Mouse (Mus musculus) hindbrain, embryonic 15.5 days (tissue): ENCODE measurements around the gene Cldn9. TPM values are rescaled to one million over a fixed set of nuclear protein-coding genes. Genes with fewer than 3 reads are reported as not detected.

ENCODE experiments used
- ATAC-seq: fragments of 200-750 bp; cut with Nextera tagmentation; 2 replicates; pipeline ENCODE4 v1.8.0; 2017; ENCODE audit warnings: low read depth, moderate number of reproducible peaks, moderate TSS enrichment; ENCODE audit not compliant: low FRiP score
- H3K27ac ChIP-seq: fragments of 300-500 bp; sonication (generic); replicated peaks from 2 replicates; pipeline ENCODE4 v1.5.1; 2015; ENCODE audit warnings: mild to moderate bottlenecking, inconsistent platforms
- H3K27me3 ChIP-seq: fragments of 300-500 bp; sonication (generic); 2 replicates; pipeline ENCODE4 v1.6.1; 2015; ENCODE audit warnings: control low read depth, inconsistent platforms
- H3K36me3 ChIP-seq: fragments of 300-500 bp; sonication (generic); 2 replicates; pipeline ENCODE4 v1.6.1; 2015; ENCODE audit warnings: control low read depth, inconsistent platforms
- H3K4me1 ChIP-seq: fragments of 300-500 bp; sonication (generic); replicated peaks from 2 replicates; pipeline ENCODE4 v1.6.1; 2015; ENCODE audit warnings: control low read depth, inconsistent platforms
- H3K4me2 ChIP-seq: fragments of 300-500 bp; sonication (generic); 2 replicates; pipeline ENCODE4 v1.6.1; 2015; ENCODE audit warnings: moderate library complexity, mild to moderate bottlenecking, inconsistent platforms
- H3K4me3 ChIP-seq: fragments of 300-500 bp; sonication (generic); 2 replicates; pipeline ENCODE4 v1.5.1; 2015; ENCODE audit warnings: mild to moderate bottlenecking, inconsistent platforms
- H3K9ac ChIP-seq: fragments of 300-500 bp; sonication (generic); 2 replicates; pipeline ENCODE4 v1.6.1; 2015; ENCODE audit warnings: inconsistent platforms
- H3K9me3 ChIP-seq: fragments of 300-500 bp; sonication (generic); 2 replicates; pipeline ENCODE4 v1.6.1; 2016; ENCODE audit warnings: control low read depth, inconsistent platforms
- WGBS: fragments of 180-500 bp; shearing (Covaris S2); methylation state at CpG from one replicate; pipeline ENCODE4 v1.1.7; 2015; 5-methylcytosine and 5-hydroxymethylcytosine counted together
- polyA plus RNA-seq: library from polyadenylated mRNA; unstranded; fragments of >200 nt; fragmentation: Nextera tagmentation; extraction: Ambion mirVana; gene quantifications from 2 replicates; pipeline ENCODE4 v1.2.1, GENCODE M21; 2015

Cldn9 gene
- polyA plus RNA-seq, 1 experiment from 2014 or later = 1.8 TPM

DNA sequence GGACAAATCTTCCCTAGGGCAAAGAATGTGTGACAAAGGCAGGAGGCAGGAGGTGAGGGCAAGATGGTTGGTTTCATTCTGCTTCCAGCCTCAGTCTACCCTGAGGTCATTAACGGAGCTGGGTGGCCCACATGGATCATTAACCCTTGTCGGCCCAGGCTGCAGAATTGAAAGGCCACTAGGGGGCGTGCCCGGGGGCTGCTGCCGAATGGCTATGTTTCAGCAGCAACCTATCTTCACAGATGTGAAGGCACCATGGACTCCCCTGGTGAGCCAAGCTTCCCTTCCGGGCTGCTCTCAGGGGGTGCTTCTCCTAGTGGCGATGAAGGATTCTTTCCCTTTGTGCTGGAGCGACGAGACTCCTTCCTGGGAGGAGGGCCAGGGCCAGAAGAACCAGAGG lies 22.3 kb downstream of the Cldn9 start:
- ATAC-seq = no peak
- H3K4me1 ChIP-seq = peaks cover 6% of the 10 kb centered on the region; the same call in 1 of the 2 replicates
- H3K4me3 ChIP-seq = no peak overlapping the region
- H3K27me3 ChIP-seq = peaks cover 49% of the 10 kb centered on the region
- H3K9ac ChIP-seq = no peak overlapping the region
- no peak overlapping the region for H3K27ac ChIP-seq
- 5% methylated on average over 9 of the region's 9 CpGs for WGBS
- no peaks in the 10 kb centered on the region for H3K36me3 ChIP-seq
- H3K9me3 ChIP-seq = no peaks in the 10 kb centered on the region
- no peak overlapping the region for H3K4me2 ChIP-seq

DNA sequence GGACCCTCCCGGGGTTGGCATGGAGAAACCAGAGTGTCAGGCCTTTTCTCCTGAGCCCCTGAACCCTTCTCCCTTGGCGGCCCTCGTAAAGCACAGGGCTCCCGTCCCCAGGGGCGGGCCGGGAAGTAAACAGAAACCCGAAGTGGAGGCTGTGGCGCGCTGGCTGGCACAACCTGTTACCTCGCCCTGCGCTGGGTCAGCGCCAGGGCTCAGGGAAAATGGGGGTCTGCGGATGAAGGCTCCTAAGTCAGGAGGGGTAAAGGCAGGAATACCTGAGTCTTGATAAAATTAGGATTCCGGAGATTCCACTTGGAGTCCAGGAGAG lies 23.0 kb downstream of the Cldn9 start:
- Histone ChIP-seq H3K27ac (no peak overlapping the region), H3K4me3 (0 out of 2 replicates have a peak overlapping the region, but pooled peaks have one; percentile 4), H3K4me1 (peaks cover 6% of the 10 kb centered on the region; the same call in 1 of the 2 replicates), H3K27me3 (peaks cover 49% of the 10 kb centered on the region), H3K4me2 (no peak overlapping the region), H3K9me3 (no peaks in the 10 kb centered on the region), H3K36me3 (no peaks in the 10 kb centered on the region), H3K9ac (no peak overlapping the region)
- ATAC-seq = no peak
- 4% methylated on average over 14 of the region's 14 CpGs for WGBS

DNA sequence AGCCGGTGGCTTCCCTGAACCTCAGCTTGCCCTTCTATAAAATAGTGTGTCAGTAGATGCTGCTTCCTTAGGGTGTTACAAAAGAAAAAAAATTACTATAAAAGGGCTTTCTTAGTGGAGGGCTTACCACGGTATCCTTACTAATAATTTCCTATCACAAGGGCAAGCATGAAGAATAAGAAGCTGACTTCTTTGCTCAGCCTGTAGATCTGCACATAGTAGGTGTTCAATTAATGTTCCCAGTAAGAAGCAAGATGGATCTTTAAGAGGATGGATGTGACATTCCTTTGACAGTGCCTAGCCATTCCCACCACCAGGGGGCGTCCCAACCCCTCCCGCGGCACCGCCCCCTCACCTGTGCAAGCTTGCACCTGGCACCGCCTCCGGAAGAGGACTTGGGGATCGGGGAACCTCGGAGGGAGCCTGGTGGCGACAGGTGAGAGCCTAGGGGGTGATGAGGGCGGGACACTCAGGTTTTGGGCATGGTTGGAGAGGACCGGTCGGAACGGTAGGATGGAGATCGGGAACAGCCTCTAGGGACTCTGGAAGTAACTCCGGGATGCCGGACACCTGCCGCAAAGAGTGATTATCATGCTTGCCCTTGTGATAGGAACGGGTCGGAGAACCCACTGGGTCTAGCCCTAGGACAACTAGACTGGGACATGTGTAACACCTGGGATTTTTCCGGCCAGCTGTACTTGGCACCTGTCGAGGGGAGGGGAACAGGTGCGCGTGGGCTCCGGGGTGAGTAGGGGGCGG lies 23.5 kb downstream of the Cldn9 start, which contains the start of gene Bicdl2:
TSS of gene Bicdl2 (plus strand) at position 390 of the 759 bp plus-strand sequence.
- Histone ChIP-seq H3K27me3 (peaks cover 49% of the 10 kb centered on the region), H3K9me3 (no peaks in the 10 kb centered on the region), H3K9ac (no peak within 1 kb of the TSS), H3K36me3 (no peaks in the 10 kb centered on the region), H3K27ac (no peak within 1 kb of the TSS), H3K4me2 (no peak within 1 kb of the TSS), H3K4me1 (peaks cover 6% of the 10 kb centered on the region; the same call in 1 of the 2 replicates), H3K4me3 (0 out of 2 replicates have a peak within 1 kb of the TSS, but pooled peaks have one; percentile 4)
- WGBS = 6% methylated on average over 27 of the region's 27 CpGs
- ATAC-seq = no peak

DNA sequence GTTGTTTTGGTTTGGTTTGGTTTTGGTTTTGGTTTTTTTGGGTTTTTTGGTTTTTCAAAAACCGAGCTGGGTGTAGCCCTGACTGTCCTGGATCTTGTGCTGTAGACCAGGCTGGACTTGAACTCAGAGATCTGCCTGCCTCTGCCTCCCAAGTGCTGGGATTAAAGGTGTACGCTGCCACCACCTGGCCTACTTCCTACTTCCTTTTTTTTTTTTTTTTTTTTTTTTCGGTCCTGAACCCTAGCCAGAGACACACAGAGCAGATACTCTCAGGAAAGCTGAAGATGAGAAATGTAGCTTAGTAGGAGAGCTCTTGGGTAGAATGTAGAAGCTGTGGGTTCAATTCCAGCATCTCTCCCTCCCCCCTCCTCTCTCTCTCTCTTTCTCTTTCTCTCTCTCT lies 25.4 kb downstream of the Cldn9 start:
- Histone ChIP-seq H3K36me3 (no peaks in the 10 kb centered on the region), H3K4me3 (no peak overlapping the region), H3K27me3 (peaks cover 49% of the 10 kb centered on the region), H3K4me1 (peaks cover 6% of the 10 kb centered on the region; the same call in 1 of the 2 replicates), H3K27ac (no peak overlapping the region), H3K9ac (no peak overlapping the region), H3K4me2 (no peak overlapping the region), H3K9me3 (no peaks in the 10 kb centered on the region)
- no peak for ATAC-seq
- 76% methylated on average over 3 of the region's 3 CpGs for WGBS

DNA sequence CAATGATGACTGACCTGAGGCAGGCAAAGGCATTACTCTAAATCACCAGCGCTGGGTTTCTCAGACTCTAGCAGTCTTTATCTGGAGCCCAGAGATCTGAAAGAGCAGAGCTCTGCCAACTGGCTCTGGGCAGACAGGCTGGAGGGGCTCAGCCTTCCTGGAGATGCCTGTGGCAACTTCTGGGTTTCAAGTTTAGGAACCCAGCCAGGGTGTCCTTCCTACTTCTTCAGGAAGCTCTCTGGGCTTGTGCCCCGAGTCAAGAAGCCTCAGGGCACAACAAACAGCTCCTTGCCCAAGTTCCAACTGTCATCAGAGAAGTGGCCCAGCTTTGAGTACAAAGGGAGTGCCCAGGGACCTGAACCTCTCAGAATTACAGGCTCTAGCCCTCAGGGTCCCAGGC lies 29.4 kb downstream of the Cldn9 start:
- peaks cover 10% of the 10 kb centered on the region for H3K27me3 ChIP-seq
- no peak overlapping the region for H3K4me3 ChIP-seq

DNA sequence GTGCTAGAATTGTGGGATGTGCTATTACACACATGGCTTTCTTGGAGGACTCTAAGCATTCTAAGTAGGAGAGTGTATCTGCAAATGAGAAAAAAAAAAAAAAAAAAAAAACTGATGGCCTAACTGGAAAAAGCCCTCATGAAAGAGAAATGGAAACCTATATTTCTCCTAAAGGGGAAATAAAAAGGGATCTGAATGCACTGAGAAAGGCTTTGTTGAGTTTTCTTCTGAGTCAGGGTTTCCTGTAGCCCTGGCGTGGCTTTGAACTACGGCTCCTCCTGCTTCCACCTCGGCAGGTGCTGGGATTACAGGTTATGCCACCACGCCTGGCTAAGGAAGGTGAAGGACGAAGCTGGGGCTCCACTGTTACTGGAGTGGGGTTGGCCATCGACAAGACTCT lies 29.8 kb downstream of the Cldn9 start:
- Histone ChIP-seq H3K4me1 (no peaks in the 10 kb centered on the region), H3K27ac (no peak overlapping the region), H3K4me2 (no peak overlapping the region), H3K9ac (no peak overlapping the region), H3K9me3 (no peaks in the 10 kb centered on the region), H3K36me3 (no peaks in the 10 kb centered on the region), H3K27me3 (peaks cover 5% of the 10 kb centered on the region; the same call in 1 of the 2 replicates), H3K4me3 (no peak overlapping the region)
- WGBS = 74% methylated on average over 6 of the region's 6 CpGs
- ATAC-seq = no peak

More for the DNA sequence above, 29.4 kb downstream of the Cldn9 start:
- Histone ChIP-seq H3K4me2 (no peak overlapping the region), H3K9me3 (no peaks in the 10 kb centered on the region), H3K4me1 (no peaks in the 10 kb centered on the region), H3K27ac (no peak overlapping the region), H3K36me3 (no peaks in the 10 kb centered on the region), H3K9ac (no peak overlapping the region)
- no peak for ATAC-seq
- WGBS = 76% methylated on average over 2 of the region's 2 CpGs

DNA sequence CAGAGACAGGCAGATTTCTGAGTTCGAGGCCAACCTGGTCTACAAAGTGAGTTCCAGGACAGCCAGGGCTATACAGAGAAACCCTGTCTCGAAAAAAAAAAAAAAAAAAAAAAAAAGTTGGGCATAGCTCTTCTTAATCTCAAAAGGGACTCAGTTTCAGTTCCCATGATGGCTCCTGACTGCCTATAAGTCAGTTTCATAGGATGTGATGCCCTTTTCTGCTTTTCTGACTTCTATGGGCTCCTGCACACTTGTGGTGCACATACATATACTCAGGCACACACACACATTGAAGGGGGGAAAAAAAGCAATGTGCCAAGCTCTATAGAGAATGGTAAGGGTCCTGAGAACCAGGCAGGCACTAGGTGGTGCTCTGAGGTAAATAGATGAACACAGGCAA lies 30.5 kb downstream of the Cldn9 start:
- H3K4me1 ChIP-seq = no peaks in the 10 kb centered on the region
- no peak overlapping the region for H3K27ac ChIP-seq
- no peak overlapping the region for H3K4me3 ChIP-seq
- no peak overlapping the region for H3K9ac ChIP-seq
- no peak for ATAC-seq
- no peaks in the 10 kb centered on the region for H3K36me3 ChIP-seq
- H3K27me3 ChIP-seq = peaks cover 4% of the 10 kb centered on the region; the same call in 1 of the 2 replicates
- H3K9me3 ChIP-seq = no peaks in the 10 kb centered on the region
- H3K4me2 ChIP-seq = no peak overlapping the region
- 76% methylated on average over 2 of the region's 2 CpGs for WGBS

DNA sequence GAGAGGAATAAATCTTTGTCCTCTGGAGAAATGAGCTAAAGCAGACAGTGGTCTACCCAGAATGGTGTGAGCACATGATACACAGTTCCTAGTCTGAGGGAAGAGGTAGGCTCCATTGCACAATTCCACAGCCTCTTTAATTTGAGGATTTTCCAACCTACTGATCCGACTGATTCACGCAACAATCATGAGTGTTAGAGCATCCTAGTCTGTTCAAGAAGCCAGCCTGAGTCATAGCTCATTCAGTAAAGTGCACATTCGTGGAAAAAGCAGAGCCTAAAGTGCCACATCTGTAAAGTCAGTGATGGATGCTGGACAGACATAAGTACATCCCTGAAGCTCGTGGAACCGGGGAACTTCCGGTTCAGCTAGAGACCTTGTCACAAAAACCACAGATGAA lies 32.5 kb downstream of the Cldn9 start:
- H3K27ac ChIP-seq = no peak overlapping the region

DNA sequence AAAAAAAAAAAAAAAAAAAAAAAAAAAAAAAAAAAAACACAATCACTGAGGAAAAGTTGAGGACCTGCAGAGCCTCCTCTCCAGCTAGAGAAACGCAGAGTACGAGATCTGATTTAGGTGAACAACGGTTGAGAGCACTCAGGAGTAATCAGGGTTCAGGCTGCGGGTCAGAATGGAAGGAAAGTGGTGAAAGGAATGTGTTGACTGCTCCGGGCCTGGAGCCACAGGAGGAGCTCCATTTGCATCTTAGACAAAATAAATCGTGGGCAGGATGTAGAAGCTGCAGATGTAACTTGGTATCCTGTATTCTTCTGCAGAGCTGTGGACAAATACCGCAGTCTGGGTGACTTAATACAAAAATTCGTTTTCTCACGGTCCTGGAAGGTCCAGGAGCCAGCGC lies 37.9 kb downstream of the Cldn9 start:
- ATAC-seq = no peak
- H3K9me3 ChIP-seq = no peaks in the 10 kb centered on the region
- peaks cover 11% of the 10 kb centered on the region for H3K4me1 ChIP-seq
- H3K9ac ChIP-seq = no peak overlapping the region
- H3K27me3 ChIP-seq = peaks cover 33% of the 10 kb centered on the region
- no peaks in the 10 kb centered on the region for H3K36me3 ChIP-seq
- H3K4me2 ChIP-seq = no peak overlapping the region
- H3K27ac ChIP-seq = no peak overlapping the region
- H3K4me3 ChIP-seq = no peak overlapping the region
- WGBS = 27% methylated on average over 10 of the region's 10 CpGs

More for the DNA sequence above, 32.5 kb downstream of the Cldn9 start:
- WGBS = 81% methylated on average over 6 of the region's 6 CpGs
- H3K9ac ChIP-seq = no peak overlapping the region
- peaks cover 11% of the 10 kb centered on the region for H3K27me3 ChIP-seq
- ATAC-seq = no peak
- H3K9me3 ChIP-seq = no peaks in the 10 kb centered on the region
- H3K4me2 ChIP-seq = no peak overlapping the region
- no peaks in the 10 kb centered on the region for H3K4me1 ChIP-seq
- H3K36me3 ChIP-seq = no peaks in the 10 kb centered on the region
- no peak overlapping the region for H3K4me3 ChIP-seq

DNA sequence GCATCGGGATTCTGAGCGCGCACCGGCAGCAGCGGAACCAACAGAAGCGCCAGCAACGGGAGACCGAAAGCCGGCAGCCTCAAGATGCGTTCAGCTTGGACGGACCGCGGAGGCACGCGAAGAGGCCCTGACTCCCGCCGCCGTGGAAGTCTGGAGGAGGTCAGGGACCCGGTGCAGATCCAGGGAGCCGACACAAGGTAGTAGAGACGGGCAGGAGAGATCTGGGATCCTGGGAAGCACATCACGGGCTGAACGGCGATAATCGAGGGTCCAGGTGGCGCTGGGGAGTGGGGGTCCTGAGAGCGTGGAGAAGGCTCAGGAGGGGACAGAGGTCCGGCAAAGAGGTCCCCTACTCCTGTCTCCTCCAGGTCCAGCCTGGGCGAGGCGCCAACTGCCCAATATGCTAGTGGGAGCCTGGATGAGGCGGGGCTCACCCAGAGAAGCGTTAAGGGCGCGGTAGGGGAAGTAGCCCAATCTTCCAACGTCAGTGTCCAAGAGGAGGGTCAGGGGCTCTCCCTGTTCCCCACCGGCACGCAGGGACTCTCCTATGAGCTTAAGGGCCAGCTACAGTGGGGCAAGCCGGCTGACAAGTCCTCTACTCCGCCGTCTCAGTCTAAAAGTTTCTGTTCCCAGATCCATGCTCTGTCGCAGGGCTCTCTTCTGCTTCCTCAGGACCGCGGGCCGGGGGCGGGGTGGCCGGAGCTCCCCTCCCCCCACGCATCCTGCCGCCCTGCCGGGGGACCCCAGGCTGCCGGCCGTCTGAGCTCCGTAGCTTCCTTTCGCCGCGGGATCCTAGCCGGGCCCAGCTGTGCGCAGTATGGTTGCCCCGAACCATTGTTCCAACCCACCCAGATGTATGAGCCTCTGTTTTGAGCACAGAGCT lies 39.0 kb downstream of the Cldn9 start, which contains the start of gene Mmp25:
TSS of gene Mmp25 (minus strand) at position 665 of the 883 bp plus-strand sequence.
- Histone ChIP-seq H3K9ac (peak within 1 kb of the TSS; percentile 28), H3K4me2 (peak within 1 kb of the TSS; percentile 72), H3K27me3 (peaks cover 33% of the 10 kb centered on the region), H3K36me3 (no peaks in the 10 kb centered on the region), H3K4me3 (peak within 1 kb of the TSS; percentile 37), H3K4me1 (peaks cover 11% of the 10 kb centered on the region), H3K9me3 (no peaks in the 10 kb centered on the region), H3K27ac (no peak within 1 kb of the TSS)
- ATAC-seq = peak; percentile 30; the same call in 1 of the 2 replicates
- under 1% methylated on average over 58 of the region's 58 CpGs for WGBS
